Mouse (Mus musculus) MEL (cell line): ENCODE results near the gene Gm49383.

ENCODE experiments used
- CTCF ChIP-seq, 3 experiments: IDR thresholded peaks in 2 of 3; conservative IDR thresholded peaks in 1 of 3; 2 replicates each; pipeline ENCODE4 v1.5.1; 2011 to 2012; ENCODE audit warnings: low read length in 3 of 3, low read depth in 2 of 3, mild to moderate bottlenecking in 2 of 3, improper control_type of control experiment in 1 of 3, inconsistent platforms in 1 of 3, mixed read lengths in 1 of 3, moderate library complexity in 1 of 3; ENCODE audit not compliant: control insufficient read depth in 1 of 3, insufficient read depth in 1 of 3, poor library complexity in 1 of 3, severe bottlenecking in 1 of 3
- POLR2A ChIP-seq, 2 experiments: IDR thresholded peaks; 2 replicates each; pipeline ENCODE4 v1.6.1; 2011 to 2012; ENCODE audit warnings: low read length in 2 of 2, mild to moderate bottlenecking in 2 of 2, control low read depth in 1 of 2, improper control_type of control experiment in 1 of 2, low read depth in 1 of 2, moderate library complexity in 1 of 2; ENCODE audit not compliant: control insufficient read depth in 1 of 2, insufficient read depth in 1 of 2, poor library complexity in 1 of 2
- TAL1 ChIP-seq: IDR thresholded peaks from 2 replicates; pipeline ENCODE4 v1.6.1; 2012; ENCODE audit warnings: mild to moderate bottlenecking, inconsistent platforms, low read length, moderate library complexity, mixed read lengths
- UBTF ChIP-seq: IDR thresholded peaks from 2 replicates; pipeline ENCODE4 v1.6.1; 2012; ENCODE audit warnings: low read depth, mild to moderate bottlenecking, inconsistent platforms, low read length, improper control_type of control experiment, moderate library complexity, borderline replicate concordance; ENCODE audit not compliant: insufficient read depth
- ZKSCAN1 ChIP-seq: IDR thresholded peaks from 2 replicates; pipeline ENCODE4 v1.6.1; 2012; ENCODE audit warnings: low read depth, mild to moderate bottlenecking, inconsistent platforms, low read length, improper control_type of control experiment, moderate library complexity
- ZNF384 ChIP-seq: IDR thresholded peaks from 2 replicates; pipeline ENCODE4 v1.6.1; 2012; ENCODE audit warnings: low read depth, mild to moderate bottlenecking, inconsistent platforms, low read length, improper control_type of control experiment

DNA sequence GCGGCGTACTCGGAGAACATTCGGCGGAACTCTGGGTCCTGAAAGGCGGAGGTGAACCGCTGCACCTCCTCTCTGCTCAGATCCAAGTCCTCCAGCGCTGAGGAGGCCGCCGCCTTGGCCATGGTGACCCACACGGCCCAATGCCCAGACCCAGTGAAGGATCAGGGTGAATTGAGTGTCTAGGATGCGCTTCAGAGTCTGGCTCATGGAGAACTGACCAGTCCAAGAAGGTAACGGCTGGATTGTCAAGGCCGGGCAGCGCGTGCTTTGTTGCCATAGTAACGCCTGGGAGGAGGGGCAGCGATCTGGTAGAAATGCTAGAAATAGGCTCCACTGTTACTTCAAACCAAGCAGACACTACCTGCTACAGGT is 1.2 kb upstream of the Gm49383 start, which contains the start of gene Dnaaf2:
- TF ChIP-seq ZNF384 = no peak
- TF ChIP-seq POLR2A (IDR thresholded peaks at IDR 0.05; ENCODE audit: control insufficient read depth in 1 of 2, insufficient read depth in 1 of 2, low read depth in 1 of 2, low read length in 2 of 2, poor library complexity in 1 of 2) = no peak
- no peak for TF ChIP-seq TAL1
- TF ChIP-seq CTCF (IDR thresholded peaks at IDR 0.05 in 2 of 3, conservative IDR thresholded peaks at IDR 0.05 in 1 of 3; ENCODE audit: control insufficient read depth in 1 of 3, insufficient read depth in 1 of 3, low read depth in 2 of 3, low read length in 3 of 3, poor library complexity in 1 of 3, severe bottlenecking in 1 of 3) = no peak
- no peak for TF ChIP-seq UBTF
- TF ChIP-seq ZKSCAN1 = no peak
